ENCODE assay signal across 19 mouse cellular contexts in the genomic region with DNA sequence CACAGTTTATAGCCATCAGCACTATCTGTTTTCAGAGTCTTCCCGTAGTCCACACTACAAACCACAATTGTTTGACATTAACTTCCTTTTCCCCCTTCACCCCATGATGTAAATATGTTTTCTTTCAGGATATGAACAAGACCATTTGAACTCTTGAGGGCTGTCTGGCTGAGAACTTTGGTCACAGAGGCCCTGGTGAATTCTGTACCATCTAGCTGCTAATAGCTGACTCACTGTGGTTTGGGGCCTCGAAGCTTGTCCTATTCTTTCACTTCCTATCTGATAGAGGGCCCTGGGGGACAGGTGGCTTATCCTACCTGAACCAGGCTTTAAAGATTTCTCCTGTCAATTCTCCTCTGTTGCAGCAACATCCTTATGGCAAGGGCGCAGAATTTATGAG.
DNase-seq lines count a peak whose midpoint lies in the region; ATAC-seq and TF ChIP-seq lines count a peak whose summit lies in the region.
"Had no signal": no experiment of that assay in that cellular context is flagged by ENCODE, and none has a peak within 500 bp of the region (broad histone marks: within the 10 kb centered on the region; RNA-seq: fewer than 3 reads in every experiment).

No protein-coding gene starts in this region.

- no peak overlapping the region for H3K9ac ChIP-seq in lung, embryonic 14.5 days
- no peak overlapping the region for H3K9ac ChIP-seq in kidney, embryonic 14.5 days (ENCODE audit: low read depth, low read length)
- H3K9ac ChIP-seq in midbrain, embryonic 13.5 days (replicated peaks) = no peak overlapping the region
- H3K9ac ChIP-seq: embryonic facial prominence, embryonic 13.5 days; liver, embryonic 15.5 days had no signal

- no peak overlapping the region for H3K4me2 ChIP-seq in lung, embryonic 14.5 days
- no peak overlapping the region for H3K4me2 ChIP-seq in kidney, embryonic 14.5 days (replicated peaks; ENCODE audit: low read depth, low read length)
- H3K4me2 ChIP-seq in midbrain, embryonic 13.5 days (replicated peaks) = no peak overlapping the region
- H3K4me2 ChIP-seq: embryonic facial prominence, embryonic 13.5 days; liver, embryonic 15.5 days had no signal

- TF ChIP-seq CTCF in lung, embryonic 14.5 days (IDR thresholded peaks at IDR 0.05; ENCODE audit: low read depth) = no peak
- no peak for TF ChIP-seq CTCF in lung, adult 2 months (IDR thresholded peaks at IDR 0.05; ENCODE audit: insufficient read depth, low read length)

- H3K4me3 ChIP-seq in lung, embryonic 14.5 days (ENCODE audit: low read depth, low read length) = no peak overlapping the region
- no peak overlapping the region for H3K4me3 ChIP-seq in lung, adult 2 months (replicated peaks; ENCODE audit: extremely low read depth, low read depth, low read length)
- no peak overlapping the region for H3K4me3 ChIP-seq in kidney, embryonic 14.5 days (ENCODE audit: low read length)
- H3K4me3 ChIP-seq in midbrain, embryonic 13.5 days (replicated peaks) = no peak overlapping the region
- H3K4me3 ChIP-seq: embryonic facial prominence, embryonic 13.5 days; limb, embryonic 10.5 days; liver, embryonic 15.5 days had no signal

- ATAC-seq in lung, embryonic 14.5 days (ENCODE audit: insufficient read depth) = no peak
- ATAC-seq in CD4-positive, CD25-positive, alpha-beta regulatory T cell, adult 4 months = peak; percentile 26
- peak; percentile 85 for ATAC-seq in granulocyte monocyte progenitor cell, adult 5-6 weeks (replicated peaks; ENCODE audit: poor library complexity, severe bottlenecking)
- ATAC-seq in megakaryocyte-erythroid progenitor cell, adult 5-6 weeks (replicated peaks; ENCODE audit: low FRiP score, low TSS enrichment, poor library complexity, severe bottlenecking) = peak; percentile 59
- no peak for ATAC-seq in kidney, embryonic 14.5 days (ENCODE audit: low FRiP score, low TSS enrichment)
- ATAC-seq in midbrain, embryonic 13.5 days = no peak
- ATAC-seq: activated CD4-positive, CD25-positive, alpha-beta regulatory T cell, adult 4 months; Patski had no signal

- no peaks in the 10 kb centered on the region for H3K36me3 ChIP-seq in lung, embryonic 14.5 days (ENCODE audit: insufficient read depth)
- no peaks in the 10 kb centered on the region for H3K36me3 ChIP-seq in kidney, embryonic 14.5 days (ENCODE audit: control insufficient read depth, insufficient read depth, low read length)
- H3K36me3 ChIP-seq in midbrain, embryonic 13.5 days = no peaks in the 10 kb centered on the region
- H3K36me3 ChIP-seq: embryonic facial prominence, embryonic 13.5 days; limb, embryonic 10.5 days; liver, embryonic 15.5 days had no signal

- no peaks in the 10 kb centered on the region for H3K9me3 ChIP-seq in lung, embryonic 14.5 days (ENCODE audit: low read depth, low read length)
- no peaks in the 10 kb centered on the region for H3K9me3 ChIP-seq in kidney, embryonic 14.5 days (ENCODE audit: control insufficient read depth, low read length)
- H3K9me3 ChIP-seq in midbrain, embryonic 13.5 days = no peaks in the 10 kb centered on the region
- H3K9me3 ChIP-seq: embryonic facial prominence, embryonic 13.5 days; limb, embryonic 10.5 days; liver, embryonic 15.5 days had no signal

- no peak for TF ChIP-seq POLR2A in lung, adult 2 months (IDR thresholded peaks at IDR 0.05; ENCODE audit: borderline replicate concordance, extremely low read depth, low read depth, low read length)

- DNase-seq in lung, embryonic 14.5 days = peak; percentile 52
- DNase-seq in lung, adult 2 months = no peak
- DNase-seq in frontal cortex, postnatal 36 days (ENCODE audit: low spot score in 2 of 2) = no peak
- DNase-seq: adrenal gland, postnatal 14 days; cerebellum, adult 2 months; gastrocnemius, postnatal 10 days; kidney, adult 9 months; layer of hippocampus, postnatal 36 days; thymus, postnatal 4 days had no signal

- H3K27me3 ChIP-seq in lung, embryonic 14.5 days (ENCODE audit: insufficient read depth, low read length) = no peaks in the 10 kb centered on the region
- H3K27me3 ChIP-seq in kidney, embryonic 14.5 days (ENCODE audit: control insufficient read depth, insufficient read depth, low read length) = no peaks in the 10 kb centered on the region
- H3K27me3 ChIP-seq in midbrain, embryonic 13.5 days = no peaks in the 10 kb centered on the region
- H3K27me3 ChIP-seq: embryonic facial prominence, embryonic 13.5 days; liver, embryonic 15.5 days had no signal

- H3K27ac ChIP-seq in lung, embryonic 14.5 days (ENCODE audit: low read depth) = no peak overlapping the region
- no peak overlapping the region for H3K27ac ChIP-seq in kidney, embryonic 14.5 days (ENCODE audit: low read depth, low read length)
- no peak overlapping the region for H3K27ac ChIP-seq in midbrain, embryonic 13.5 days
- H3K27ac ChIP-seq: embryonic facial prominence, embryonic 13.5 days; limb, embryonic 10.5 days; liver, embryonic 15.5 days had no signal

- 53% methylated on average over 3 of the region's 3 CpGs for WGBS in lung, embryonic 14.5 days
- 46% methylated on average over 3 of the region's 3 CpGs for WGBS in lung, adult 2 months
- 76% methylated on average over 3 of the region's 3 CpGs for WGBS in kidney, embryonic 14.5 days
- WGBS in midbrain, embryonic 13.5 days = 89% methylated on average over 3 of the region's 3 CpGs

- H3K4me1 ChIP-seq in lung, embryonic 14.5 days (ENCODE audit: insufficient read depth) = no peaks in the 10 kb centered on the region
- H3K4me1 ChIP-seq in lung, adult 2 months (ENCODE audit: control insufficient read depth, insufficient read depth, low read length) = no peaks in the 10 kb centered on the region
- H3K4me1 ChIP-seq in kidney, embryonic 14.5 days (ENCODE audit: control insufficient read depth, insufficient read depth, low read length) = no peaks in the 10 kb centered on the region
- H3K4me1 ChIP-seq in midbrain, embryonic 13.5 days (replicated peaks) = peaks cover 6% of the 10 kb centered on the region
- H3K4me1 ChIP-seq: embryonic facial prominence, embryonic 13.5 days; limb, embryonic 10.5 days; liver, embryonic 15.5 days had no signal

Comparison
In these comparisons a context has a peak if more than half of its experiments do, and no peak if none do; other contexts are left out.
1. ATAC-seq: peak in CD4-positive, CD25-positive, alpha-beta regulatory T cell, adult 4 months (single experiment), granulocyte monocyte progenitor cell, adult 5-6 weeks (single experiment) and megakaryocyte-erythroid progenitor cell, adult 5-6 weeks (single experiment); none in lung, embryonic 14.5 days (single experiment), kidney, embryonic 14.5 days (single experiment) and midbrain, embryonic 13.5 days (single experiment).